Mouse (Mus musculus) cortical plate, adult 2 months (tissue): ENCODE measurements around the gene Ick. TPM values are rescaled to one million over a fixed set of nuclear protein-coding genes. Genes with fewer than 3 reads are reported as not detected.

Experiments
- H3K27ac ChIP-seq: fragments of 200-500 bp; 2 replicates; pipeline ENCODE4 v1.5.1; 2012; ENCODE audit warnings: low read length, control low read depth, inconsistent platforms; ENCODE audit not compliant: insufficient read depth
- H3K4me1 ChIP-seq: fragments of 200-500 bp; 2 replicates; pipeline ENCODE4 v1.6.1; 2011; ENCODE audit warnings: low read length; ENCODE audit not compliant: control insufficient read depth, insufficient read depth
- H3K4me3 ChIP-seq: fragments of 200-500 bp; 2 replicates; pipeline ENCODE4 v1.5.1; 2011; ENCODE audit warnings: mild to moderate bottlenecking, low read length, control low read depth; ENCODE audit not compliant: insufficient read depth
- CTCF ChIP-seq: fragments of 200-500 bp; IDR thresholded peaks from 2 replicates; pipeline ENCODE4 v1.5.1; 2011; ENCODE audit warnings: mild to moderate bottlenecking, control low read depth, low read length; ENCODE audit not compliant: insufficient read depth; ENCODE audit errors: extremely low read depth
- POLR2A ChIP-seq: fragments of 200-500 bp; IDR thresholded peaks from 2 replicates; pipeline ENCODE4 v1.6.1; 2011; ENCODE audit warnings: mild to moderate bottlenecking, low read length, control low read depth; ENCODE audit not compliant: insufficient read depth; ENCODE audit errors: extremely low read depth
- polyA plus RNA-seq: library from polyadenylated mRNA; depleted of rRNA; stranded (reverse); fragments of >200 nt; gene quantifications from 2 replicates; pipeline ENCODE4 v1.2.3, GENCODE M21; 2012

The Ick gene
- polyA plus RNA-seq, 1 experiment: 19.1 TPM

DNA sequence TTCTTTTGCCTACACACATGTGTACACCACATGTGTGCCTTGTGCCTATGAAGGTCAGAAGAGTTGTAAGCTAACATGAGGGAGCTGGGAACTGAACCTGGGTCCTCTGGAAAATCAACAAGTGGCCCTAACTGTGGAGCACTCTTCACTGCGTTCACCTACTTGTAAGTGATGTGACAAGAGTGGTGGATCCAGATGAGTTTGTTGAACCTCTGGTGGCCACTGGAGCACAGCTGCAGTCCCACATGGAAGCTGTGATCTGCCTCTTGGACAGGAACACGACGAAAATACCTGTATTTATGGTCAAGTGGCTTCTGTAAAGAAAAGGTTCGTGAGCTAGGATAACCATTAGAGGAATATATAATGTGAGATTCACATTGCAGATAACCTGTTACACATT is 24.7 kb upstream of the Ick start:
- Histone ChIP-seq H3K4me1 (peaks cover 4% of the 10 kb centered on the region), H3K27ac (no peak overlapping the region), H3K4me3 (no peak overlapping the region)
- TF ChIP-seq POLR2A (no peak), CTCF (no peak)

DNA sequence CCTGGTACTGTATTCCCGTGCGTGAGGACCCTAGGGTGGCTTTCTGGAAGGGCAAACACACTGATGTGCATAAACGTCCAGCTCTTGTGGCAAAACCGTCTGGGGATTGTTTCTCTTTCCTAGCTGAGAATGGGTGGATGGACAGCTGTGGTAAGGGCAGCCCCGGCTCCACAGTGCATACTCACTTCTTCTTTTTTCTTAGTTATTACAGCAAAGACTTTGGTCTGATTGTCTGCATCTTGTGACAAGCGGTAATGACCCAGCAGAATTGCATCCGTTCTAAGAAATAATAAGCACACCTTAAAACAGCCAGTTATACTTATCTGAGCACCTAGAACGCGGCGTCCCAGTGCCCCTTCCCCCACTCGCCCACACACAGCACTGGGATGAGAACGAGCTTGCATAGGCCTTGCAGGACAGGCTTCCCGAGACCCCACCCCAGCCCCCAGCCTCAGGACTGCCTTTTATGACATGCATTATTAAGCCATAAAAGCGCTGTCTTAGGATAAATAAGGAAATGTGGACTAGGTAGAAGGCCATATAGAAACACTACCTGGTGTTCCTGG is 23.2 kb upstream of the Ick start:
- Histone ChIP-seq H3K27ac (no peak overlapping the region), H3K4me1 (peaks cover 4% of the 10 kb centered on the region), H3K4me3 (no peak overlapping the region)
- no peak for TF ChIP-seq CTCF
- no peak for TF ChIP-seq POLR2A

DNA sequence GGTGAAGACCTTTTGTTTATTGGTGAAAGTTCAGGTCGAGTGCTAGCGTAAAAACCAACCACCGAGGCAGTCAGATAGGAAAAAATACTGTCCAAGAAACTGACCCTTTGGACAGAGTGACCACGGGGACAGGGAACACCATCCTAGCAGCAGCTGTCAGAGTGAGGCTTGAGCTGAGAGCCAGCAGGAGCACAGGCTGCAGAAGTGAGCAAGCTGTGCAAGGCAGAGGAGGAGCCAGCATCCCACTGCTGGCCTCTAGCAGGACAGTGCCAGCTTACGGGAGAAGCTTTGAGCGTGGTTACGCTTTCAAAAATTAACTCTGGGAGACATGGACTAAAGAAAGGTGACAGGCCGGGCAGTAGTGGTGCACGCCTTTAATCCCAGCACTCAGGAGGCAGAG is 21.2 kb upstream of the Ick start:
- peaks cover 4% of the 10 kb centered on the region for H3K4me1 ChIP-seq
- H3K4me3 ChIP-seq: no peak overlapping the region
- H3K27ac ChIP-seq: no peak overlapping the region
- TF ChIP-seq POLR2A: no peak

DNA sequence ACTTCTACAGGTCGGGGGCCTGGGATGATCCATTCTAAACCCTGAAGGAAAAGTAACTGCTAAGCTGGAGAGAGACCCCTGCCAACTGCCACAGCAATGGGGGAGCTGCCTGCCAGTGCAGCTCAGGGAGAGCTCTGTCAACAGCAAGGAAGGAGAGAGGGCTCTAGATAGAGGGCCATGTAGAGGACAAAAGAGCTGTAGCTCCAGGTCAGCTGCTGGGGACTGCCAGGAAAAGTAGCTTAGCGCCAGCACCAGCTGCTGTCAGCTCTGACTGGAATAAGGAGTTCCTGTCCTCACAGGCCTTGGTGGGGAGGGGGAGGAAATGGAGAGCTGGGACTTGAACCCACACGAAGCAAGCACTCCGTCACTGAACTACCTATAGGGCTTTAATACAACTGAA is 20.5 kb upstream of the Ick start:
- TF ChIP-seq POLR2A: no peak
- no peak for TF ChIP-seq CTCF
- Histone ChIP-seq H3K27ac (no peak overlapping the region), H3K4me1 (peaks cover 4% of the 10 kb centered on the region), H3K4me3 (no peak overlapping the region)

DNA sequence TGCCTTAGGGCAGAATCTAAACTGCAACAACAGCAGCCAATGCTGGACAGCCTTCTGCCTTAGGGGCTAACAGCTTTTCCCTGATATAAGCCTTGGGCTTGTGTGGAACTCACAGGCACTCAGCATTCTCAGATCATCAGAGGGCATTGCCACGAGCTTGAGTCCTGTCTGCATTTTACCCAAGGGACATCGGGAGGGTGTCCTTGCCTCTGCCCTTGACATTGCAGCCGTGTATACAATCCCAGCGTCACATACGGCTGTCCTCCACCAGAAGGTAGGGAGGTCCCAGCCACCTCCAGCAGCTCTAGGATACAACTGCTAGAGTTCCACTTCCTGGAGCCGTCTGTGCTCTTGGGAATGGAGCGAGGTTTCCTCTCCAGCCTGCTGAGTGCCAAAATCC is 20.0 kb upstream of the Ick start:
- Histone ChIP-seq H3K4me3 (no peak overlapping the region), H3K27ac (no peak overlapping the region), H3K4me1 (peaks cover 4% of the 10 kb centered on the region)
- TF ChIP-seq CTCF: no peak
- TF ChIP-seq POLR2A: no peak

DNA sequence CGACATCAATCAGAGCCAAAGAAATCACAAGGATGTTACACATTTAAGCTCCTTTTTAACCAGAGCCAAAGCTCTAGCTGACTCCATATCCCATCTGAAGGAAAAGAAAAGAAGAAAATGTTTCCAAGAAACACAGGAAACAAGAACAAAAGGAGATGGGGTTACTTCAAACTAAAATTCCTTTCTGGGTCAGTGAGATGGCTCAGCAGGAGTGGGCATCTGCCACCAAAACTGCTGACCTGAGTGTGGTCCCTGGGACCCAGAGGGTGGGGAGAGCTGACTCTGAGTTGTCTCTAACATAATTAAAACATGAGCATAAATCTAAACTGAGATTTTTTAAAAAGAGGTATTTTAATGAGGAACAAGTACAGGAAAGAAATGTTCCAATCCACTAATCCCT is 19.1 kb upstream of the Ick start:
- H3K4me1 ChIP-seq: peaks cover 4% of the 10 kb centered on the region
- no peak for TF ChIP-seq POLR2A
- TF ChIP-seq CTCF: no peak
- H3K27ac ChIP-seq: no peak overlapping the region
- H3K4me3 ChIP-seq: no peak overlapping the region

DNA sequence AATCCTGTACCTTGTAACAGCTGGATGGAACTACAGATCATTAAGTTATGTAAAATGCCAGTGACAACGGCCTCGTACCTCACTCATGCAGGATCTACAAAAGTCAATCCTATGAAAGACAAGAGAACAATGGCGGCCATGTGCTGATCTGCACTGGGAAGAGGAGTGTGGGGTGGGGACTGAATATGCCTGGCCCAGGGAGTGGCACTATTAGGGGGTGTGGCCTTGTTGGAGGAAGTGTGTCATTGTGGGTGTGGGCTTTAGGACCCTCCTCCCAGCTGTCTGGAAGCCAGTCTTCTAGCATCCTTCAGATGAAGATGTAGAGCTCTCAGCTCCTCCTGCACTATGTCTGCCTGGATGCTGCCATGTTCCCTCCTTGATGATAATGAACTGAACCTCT is 18.4 kb upstream of the Ick start:
- Histone ChIP-seq H3K4me1 (peaks cover 4% of the 10 kb centered on the region), H3K27ac (no peak overlapping the region), H3K4me3 (no peak overlapping the region)
- no peak for TF ChIP-seq CTCF
- TF ChIP-seq POLR2A: no peak

DNA sequence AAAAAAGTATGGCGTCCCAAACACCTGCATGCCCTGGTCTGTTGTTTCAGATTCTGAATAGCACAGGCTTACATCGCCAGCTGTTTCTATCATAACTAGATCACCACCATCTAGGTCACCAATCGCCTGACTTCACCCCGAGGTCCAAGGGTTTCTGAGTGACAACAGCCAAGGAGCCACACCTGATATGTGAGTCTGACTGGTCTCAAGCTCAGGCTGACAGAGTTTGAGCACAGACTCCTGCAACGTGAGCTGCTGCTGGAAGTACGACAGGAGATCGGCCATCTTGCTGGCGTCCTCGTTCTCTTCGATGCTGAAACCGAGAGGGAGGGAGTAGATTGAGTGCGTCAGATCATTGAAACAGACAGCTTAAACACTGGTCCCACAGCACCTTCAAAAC is 13.3 kb upstream of the Ick start:
- TF ChIP-seq CTCF (no peak), POLR2A (no peak)
- no peaks in the 10 kb centered on the region for H3K4me1 ChIP-seq
- H3K27ac ChIP-seq: no peak overlapping the region
- no peak overlapping the region for H3K4me3 ChIP-seq

DNA sequence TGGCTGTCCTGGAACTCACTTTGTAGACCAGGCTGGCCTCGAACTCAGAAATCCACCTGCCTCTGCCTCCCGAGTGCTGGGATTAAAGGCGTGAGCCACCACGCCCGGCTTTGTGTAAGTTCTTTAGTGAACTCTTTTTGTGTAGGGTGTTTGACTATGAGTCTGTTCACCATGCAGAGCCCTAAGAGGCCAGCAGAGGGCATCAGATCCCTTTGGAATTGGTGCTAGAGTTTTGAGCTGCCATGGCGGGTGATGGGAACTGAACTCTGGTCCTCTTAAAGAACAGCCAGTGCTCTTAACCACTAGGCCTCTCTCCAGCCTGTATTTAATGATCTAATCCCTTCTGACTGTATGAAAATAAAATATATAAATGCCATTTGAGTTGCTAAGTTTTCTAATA is 12.6 kb upstream of the Ick start:
- TF ChIP-seq POLR2A: no peak
- TF ChIP-seq CTCF: no peak
- no peaks in the 10 kb centered on the region for H3K4me1 ChIP-seq
- no peak overlapping the region for H3K27ac ChIP-seq
- H3K4me3 ChIP-seq: no peak overlapping the region

DNA sequence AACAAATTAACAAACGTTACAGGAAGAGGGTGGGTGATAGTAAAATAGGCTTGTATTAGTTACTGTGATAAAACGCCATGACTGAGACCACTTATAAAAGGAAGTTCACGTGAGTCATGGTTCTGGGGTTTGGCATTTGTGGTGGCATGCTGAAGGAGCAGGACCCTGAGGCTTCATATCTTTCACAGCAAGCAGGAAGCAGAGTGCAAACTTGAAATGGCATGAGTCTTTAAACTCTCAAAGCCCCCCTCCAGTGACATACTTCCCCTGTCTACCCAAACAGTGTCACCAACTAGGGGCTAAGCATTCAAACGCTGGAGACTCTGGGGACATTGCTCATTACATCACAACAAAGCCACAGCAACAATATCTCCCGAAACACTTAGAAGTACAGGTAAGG is 8.0 kb upstream of the Ick start:
- Histone ChIP-seq H3K4me1 (no peaks in the 10 kb centered on the region), H3K4me3 (no peak overlapping the region)
- no peak for TF ChIP-seq CTCF
- TF ChIP-seq POLR2A: no peak

DNA sequence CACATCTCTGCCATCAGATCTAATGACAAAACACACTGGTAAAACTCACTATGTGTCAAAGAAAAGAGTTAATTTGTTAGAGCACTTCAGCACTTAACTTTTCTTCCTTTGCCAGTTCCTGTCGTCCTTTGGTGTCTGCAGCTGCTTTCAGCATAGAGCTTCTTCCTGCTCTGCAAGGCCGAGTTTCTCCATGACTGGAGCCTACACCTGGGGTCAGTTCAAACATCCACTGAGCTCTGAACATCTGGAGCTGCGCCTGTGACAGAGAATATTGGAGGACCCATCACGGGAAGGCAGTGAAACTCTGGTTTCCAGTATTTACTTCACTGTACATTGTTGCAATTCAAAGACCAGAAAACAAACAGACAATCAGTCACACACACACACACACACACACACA is 7.6 kb upstream of the Ick start:
- Histone ChIP-seq H3K27ac (no peak overlapping the region), H3K4me3 (no peak overlapping the region), H3K4me1 (no peaks in the 10 kb centered on the region)
- TF ChIP-seq POLR2A (no peak), CTCF (no peak)

More for the DNA sequence above, 8.0 kb upstream of the Ick start:
- no peak overlapping the region for H3K27ac ChIP-seq
